Mouse (Mus musculus) mature B cell (primary cell): ENCODE data around the gene Plxnb1.
"Not testable (repeated sequence)": the region's sequence is repeated elsewhere in the genome, so short reads cannot be mapped to it uniquely, and the experiment has no call there.

Experiments
- in situ Hi-C: fragments of 300-500 bp; cut with MboI; formaldehyde crosslinking; loops from 2 replicates; pipeline ENCODE4 v1.14.3; 2019

Plxnb1 gene

DNA sequence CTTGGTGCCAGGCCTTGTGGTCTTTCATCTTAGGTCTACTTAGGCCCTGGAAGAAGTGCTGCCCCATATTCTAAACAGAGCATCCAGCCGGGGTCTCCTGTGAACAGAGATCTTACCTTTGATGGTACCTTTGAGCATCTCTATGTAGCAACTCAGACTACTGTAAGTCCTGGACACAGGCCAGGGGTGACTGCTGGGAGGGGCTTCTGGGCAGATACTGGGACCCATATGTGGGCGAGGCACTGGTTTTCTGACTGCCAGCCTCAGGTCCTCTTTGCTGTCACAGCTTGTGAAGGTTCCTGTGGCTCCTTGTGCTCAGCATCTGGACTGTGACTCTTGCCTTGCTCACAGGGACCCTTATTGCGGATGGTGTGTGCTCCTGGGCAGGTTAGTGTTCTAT lies 7.4 kb downstream of the Plxnb1 start:
- in situ Hi-C loops: no loop called here

DNA sequence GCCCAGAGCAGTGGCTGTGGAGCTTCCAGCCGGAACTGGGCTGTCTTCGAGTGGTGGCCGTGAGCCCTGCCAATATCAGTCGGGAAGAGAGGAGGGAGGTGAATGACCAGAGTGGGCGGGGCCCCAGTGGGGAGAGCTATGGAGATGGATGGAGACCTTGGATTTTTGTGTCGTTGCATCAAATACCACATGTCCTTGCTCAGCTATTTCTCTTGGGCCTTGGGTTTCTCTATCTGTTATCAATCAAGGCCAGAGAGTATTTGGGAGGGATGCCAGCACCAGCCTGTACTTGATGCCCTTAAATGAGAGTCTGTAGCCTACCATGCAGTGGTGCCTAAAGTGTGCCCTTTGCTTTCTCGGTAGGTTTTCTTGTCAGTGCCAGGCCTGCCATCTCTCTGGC lies 8.1 kb downstream of the Plxnb1 start:
- in situ Hi-C loops: no loop called here

DNA sequence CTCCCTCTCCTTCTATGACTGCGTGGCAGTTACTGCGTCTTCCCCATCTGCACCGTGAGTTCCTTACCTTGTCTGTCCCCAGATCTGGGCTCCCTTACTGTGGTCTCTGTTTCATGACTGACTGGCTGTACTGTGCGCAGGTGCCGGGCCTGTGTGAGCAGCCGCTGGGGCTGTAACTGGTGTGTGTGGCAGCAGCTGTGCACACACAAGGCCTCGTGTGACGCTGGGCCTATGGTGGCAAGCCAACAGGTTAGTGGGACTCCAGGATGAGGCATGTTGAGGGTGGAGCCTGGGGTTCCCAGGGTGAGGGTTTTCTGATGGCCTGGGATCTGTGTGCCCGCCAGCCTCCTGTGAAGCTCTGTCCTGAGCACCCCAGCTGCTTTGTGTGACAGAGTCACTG lies 8.9 kb downstream of the Plxnb1 start:
- in situ Hi-C loops: no loop called here

DNA sequence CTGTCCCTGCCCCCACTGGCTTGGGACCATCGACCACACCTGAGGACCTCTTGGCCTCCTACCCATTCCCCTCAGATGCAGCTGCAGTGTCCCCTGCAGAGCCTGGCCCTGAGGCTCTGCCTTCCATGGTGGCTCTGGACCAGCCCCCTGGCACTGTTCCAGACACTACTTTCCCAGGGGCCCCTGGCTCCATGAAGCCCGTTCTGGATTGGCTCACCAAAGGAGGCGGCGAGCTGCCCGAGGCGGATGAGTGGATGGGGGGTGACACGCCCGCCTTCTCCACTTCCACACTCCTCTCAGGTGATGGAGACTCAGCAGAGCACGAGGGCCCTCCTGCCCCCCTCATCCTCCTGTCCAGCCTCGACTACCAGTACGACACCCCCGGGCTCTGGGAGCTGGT lies 9.8 kb downstream of the Plxnb1 start:
- in situ Hi-C loops: no loop called here

DNA sequence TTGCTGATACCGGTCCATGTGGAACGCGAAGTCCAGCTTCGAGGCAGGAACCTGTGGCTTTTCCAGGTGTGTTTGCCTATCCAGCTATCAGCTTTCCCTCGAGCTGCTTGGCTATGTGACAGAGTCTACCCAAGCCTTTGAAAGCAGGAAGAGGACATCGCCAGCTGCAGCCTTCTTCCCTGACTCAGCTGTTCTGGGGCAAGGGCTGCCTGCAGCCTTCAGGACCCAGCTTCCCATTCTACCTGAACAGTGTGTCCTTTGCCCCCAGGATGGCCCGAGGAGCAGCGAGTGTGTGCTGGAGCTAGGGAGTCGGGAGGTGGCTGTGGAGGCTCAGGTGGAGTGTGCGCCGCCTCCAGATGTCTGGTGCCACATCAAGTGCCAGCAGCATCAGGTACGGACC lies 10.5 kb downstream of the Plxnb1 start:
- in situ Hi-C loops: no loop called here

DNA sequence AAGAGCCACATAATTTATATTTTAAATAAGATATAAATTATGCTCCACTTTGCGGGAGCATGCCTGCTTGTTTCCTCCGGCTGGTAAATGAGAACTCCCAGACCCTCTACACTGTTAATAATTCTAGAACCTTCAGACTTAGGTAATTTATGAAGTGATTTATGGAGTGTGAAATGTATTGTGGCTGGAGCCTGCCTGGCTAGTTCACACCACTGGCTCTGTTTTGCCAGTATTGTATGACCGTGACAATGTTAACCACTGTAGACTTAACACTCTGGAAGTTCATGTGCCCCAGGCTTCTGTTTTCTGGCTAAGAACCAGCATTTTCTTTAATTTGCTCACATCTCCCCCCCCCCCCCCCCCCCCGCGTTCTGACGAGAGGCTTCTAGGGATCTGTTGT lies 12.2 kb downstream of the Plxnb1 start:
- in situ Hi-C loops: no loop called here

DNA sequence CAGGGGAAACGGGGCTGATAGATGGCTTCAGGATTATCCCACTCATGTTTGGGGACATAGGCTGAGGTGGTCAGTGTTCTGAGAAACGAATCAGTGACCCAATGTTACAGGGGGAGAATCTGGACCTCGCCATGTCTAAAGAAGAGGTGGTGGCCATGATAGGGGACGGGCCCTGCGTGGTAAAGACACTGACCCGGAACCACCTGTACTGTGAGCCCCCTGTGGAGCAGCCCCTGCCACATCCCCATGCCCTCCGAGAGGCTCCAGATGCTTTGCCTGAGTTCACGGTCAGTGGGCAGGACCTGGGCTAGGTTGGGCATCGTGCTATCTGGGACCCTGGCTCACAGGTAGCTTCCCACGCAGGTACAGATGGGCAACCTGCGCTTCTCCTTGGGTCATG lies 15.1 kb downstream of the Plxnb1 start:
- in situ Hi-C loops: no loop called here

DNA sequence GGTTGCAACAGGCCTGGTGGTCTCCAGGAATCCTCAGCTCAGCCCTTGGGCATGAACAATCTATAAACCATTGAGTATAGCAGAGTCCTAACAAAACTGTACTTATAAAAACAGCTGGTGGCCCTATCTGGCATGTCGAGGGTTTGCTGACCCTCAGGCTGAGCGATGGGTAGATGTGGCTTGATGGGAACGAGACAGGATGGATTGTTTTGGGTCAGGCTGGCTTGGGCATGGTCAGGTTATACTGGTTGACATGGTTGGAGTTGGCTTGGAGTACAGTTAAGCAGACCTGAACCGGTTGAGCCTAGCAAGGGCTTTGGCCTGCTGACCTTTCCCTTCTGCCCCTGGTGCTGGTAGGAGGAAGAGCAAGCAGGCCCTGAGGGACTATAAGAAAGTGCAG lies 15.9 kb downstream of the Plxnb1 start:
- in situ Hi-C loops: no loop called here

DNA sequence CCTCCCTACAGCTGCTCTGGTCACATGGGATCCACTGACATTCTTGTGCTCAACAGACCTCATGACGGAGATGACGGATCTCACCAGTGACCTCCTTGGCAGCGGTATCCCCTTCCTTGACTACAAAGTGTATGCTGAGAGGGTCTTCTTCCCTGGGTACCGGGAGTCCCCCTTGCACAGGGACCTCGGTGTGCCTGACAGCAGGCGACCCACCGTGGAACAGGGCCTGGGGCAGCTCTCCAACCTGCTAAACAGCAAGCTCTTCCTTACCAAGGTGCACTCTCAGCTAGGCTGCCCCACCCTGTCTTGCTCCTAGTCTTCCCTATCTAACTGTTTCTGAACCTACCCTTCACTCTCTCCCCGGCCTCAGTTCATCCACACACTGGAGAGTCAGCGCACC lies 16.4 kb downstream of the Plxnb1 start:
- in situ Hi-C loops: no loop called here

DNA sequence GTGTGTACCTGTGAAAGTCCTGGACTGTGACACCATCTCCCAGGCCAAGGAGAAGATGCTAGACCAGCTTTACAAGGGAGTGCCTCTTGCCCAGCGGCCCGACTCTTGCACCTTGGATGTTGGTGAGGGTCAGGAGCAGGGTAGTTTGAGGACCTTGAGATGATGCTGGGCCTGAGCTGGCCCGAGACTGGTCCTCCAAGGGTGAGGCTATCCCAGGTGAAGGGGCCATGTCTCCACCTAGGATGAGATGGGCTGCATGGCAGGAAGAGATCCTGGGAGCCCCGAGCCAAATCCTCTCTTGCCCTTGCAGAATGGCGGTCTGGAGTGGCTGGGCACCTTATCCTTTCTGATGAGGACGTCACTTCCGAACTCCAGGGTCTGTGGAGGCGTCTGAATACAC lies 18.1 kb downstream of the Plxnb1 start:
- in situ Hi-C loops: no loop called here

DNA sequence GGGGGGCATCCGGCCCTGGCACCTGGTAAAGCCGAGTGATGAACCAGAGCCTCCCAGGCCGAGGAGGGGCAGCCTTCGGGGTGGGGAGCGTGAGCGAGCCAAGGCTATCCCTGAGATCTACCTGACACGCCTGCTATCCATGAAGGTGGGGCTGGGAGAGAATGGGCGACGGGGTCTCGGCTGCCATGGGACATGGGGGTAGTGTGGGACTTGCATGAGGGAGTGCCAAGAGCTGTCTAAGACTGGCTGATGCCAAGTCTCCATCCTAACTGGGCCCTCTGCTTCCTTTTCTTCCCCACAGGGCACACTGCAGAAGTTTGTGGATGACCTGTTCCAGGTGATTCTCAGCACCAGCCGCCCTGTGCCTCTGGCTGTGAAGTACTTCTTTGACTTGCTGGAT lies 19.1 kb downstream of the Plxnb1 start:
- in situ Hi-C loops: no loop called here

DNA sequence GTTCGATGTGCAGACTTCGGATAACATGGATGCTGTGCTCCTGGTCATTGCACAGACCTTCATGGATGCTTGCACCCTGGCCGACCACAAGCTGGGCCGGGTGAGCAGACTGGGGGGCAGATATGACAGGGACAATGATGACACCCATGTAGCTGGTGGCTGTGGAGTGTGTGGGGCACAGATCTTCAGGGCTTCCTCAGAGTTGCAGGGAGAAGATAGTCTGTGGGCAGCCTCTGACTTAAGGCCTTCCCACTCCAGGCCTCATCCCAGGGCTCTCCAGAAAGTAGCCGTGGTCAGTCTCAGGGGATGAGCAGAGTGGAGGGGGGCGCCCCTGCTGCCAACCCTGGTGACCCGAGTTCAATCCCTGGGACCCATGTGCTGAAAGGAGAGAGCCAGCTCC lies 19.7 kb downstream of the Plxnb1 start:
- in situ Hi-C loops: no loop called here

DNA sequence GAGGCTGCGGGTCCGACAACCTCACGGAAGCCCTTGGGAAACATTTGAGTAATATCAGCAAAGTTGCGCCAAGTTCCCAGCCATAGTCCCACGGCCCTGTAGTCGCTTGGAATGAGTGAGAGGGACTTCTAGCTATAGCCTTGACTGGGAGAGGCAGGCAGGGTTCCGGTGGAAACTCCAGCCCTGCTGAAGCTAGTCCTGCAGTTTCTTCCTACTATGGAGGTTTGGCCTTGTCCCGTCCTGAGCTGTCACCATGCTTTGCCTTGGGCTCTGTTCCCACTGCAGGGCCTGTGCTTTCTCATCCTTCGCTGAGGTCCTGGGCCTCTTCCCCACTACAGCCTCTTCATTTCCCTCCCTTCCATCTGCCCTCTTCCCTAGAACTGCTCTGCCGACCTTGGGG lies 21.0 kb downstream of the Plxnb1 start:
- in situ Hi-C loops: no loop called here

DNA sequence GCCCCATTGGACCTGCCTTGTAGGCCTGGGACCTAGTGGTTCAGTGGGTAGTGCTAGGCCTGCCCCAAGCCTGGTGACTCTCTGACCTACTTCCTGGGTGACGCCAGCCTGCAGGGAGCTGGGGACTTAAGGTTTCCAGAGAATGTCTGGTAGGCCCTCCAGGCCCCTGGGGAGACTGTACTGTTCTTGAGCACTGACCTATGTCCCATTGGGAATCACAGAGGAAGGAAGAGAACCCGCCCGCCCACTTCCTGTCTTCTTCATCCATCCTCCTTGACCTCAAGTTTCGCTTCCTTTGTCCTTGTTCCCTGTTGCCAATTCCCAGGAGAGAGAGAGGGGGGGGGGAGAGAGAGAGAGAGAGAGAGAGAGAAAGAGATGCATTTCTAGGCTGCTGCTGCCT lies 22.9 kb downstream of the Plxnb1 start:
- in situ Hi-C loops: no loop called here

DNA sequence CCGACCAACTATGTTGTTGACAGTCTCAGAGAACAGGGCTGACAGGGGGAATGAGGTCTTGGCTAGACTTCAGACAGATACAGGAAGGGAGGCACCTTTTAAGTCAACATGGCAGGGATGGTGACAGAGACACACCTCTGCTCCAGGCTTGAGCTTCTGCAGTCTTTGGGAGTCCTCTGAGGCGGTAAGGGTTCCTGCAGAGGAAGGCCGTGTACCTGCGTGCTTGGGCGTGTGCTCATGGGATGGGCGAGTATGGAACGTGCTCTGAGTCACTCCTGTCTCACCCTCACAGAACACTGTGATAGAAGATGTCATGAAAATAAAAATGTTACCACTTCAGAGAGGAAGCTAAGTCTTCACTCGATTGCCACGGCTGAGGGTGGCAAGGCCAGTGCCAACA lies 24.4 kb downstream of the Plxnb1 start:
- in situ Hi-C loops: no loop called here

DNA sequence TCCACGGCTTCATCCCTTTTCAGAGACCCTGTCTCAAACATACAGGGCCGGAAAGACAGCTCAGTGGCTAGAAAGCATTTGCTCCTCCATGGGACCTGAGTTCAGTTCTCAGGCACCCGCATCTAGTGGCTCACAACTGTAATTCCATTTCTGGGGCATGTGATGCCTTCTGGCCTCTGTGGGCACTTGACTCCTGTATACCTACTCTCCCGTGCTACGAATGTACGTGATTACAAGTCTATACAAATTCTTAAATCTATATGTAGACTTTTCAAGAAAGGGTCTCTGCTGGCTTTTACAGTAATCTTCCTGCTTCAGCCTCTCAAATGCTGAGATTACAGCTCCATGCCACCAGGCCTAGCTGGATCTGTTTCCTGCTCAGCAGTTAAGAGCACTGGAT lies 25.8 kb downstream of the Plxnb1 start:
- in situ Hi-C loops: loop anchor here (5.0 kb wide), 1 partner anchor 114 kb away; no protein-coding TSS in a partner anchor

DNA sequence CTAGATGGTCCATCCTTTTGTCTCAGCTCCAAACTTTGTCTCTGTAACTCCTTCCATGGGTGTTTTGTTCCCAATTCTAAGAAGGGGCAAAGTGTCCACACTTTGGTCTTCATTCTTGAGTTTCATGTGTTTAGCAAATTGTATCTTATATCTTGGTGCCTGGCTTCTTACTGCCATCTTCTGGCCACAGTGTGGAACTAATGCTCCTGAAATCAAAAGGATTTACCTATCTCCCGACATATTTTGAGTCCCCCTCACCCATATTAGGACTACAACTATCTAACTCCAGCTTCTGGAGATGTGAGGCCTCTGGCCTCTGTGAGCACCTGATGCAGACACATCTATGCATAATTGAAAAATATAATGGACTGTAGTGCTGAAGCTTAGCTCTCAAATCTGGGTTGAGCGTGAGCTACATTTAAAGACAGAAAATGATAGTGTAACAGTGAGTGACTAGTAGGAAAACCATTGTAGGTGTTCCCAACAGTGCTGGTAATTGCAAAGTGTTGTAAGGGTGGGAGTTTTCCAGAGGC lies 27.4 kb downstream of the Plxnb1 start:
- in situ Hi-C loops: loop anchor here (5.0 kb wide), 1 partner anchor 115 kb away; no protein-coding TSS in a partner anchor

DNA sequence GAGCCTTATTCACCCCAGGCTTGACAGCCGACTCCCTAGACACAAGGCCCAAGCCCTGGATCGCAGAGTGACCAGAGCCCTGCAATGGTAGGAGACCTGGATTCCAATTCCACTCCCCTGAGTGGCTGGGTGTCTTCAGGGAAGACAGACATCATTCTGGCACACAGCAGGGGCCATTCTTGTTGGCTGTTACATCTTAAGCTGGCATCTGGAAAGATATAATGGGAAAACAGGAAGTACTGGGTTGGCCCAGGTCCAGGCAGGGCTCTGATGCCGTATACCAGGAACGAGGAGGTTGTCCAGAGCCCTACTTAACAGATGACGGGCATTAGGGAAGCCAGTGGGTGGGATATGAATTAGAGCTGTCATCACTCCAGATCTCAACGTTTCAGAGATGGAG lies 28.1 kb downstream of the Plxnb1 start:
- in situ Hi-C loops: loop anchor here (5.0 kb wide), 1 partner anchor 116 kb away; no protein-coding TSS in a partner anchor

DNA sequence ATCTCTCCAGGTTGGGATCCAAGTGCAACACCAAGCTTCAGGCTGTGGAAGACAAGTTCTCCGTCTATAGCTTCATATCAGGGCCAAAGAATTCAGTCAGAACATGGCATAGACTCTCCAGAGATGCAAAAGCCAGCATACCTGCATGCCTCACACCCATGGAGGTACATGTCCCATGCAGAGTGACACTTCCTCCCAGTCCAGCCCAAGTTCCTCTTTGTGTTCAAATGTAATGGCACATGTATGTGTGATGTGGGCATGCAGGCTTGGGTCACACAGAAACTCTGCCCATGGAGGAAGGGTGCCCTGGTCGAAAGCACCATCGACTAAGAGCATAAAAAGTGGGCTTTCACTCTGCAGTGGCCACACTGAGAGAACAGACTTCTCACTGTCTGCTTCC lies 29.0 kb downstream of the Plxnb1 start:
- in situ Hi-C loops: loop anchor here (5.0 kb wide), 1 partner anchor 117 kb away; no protein-coding TSS in a partner anchor

DNA sequence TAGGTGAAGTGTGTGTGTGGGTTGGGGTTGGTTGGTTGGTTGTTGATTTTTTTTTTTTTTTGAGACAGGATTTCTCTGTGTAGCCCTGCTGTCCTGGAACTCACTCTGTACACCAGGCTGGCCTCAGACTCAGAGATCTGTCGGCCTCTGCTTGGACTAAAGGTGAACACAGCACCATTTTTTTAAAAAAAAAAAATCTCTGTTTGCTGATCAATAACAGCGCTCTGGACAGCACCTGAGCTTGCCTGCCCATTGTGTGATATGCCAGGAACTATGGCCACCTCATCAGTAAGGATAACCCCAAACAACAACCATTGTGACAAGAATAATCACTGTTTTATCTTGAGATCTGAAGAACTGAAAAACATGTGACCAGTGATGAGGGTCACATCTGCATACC lies 29.9 kb downstream of the Plxnb1 start:
- in situ Hi-C loops: no loop called here

DNA sequence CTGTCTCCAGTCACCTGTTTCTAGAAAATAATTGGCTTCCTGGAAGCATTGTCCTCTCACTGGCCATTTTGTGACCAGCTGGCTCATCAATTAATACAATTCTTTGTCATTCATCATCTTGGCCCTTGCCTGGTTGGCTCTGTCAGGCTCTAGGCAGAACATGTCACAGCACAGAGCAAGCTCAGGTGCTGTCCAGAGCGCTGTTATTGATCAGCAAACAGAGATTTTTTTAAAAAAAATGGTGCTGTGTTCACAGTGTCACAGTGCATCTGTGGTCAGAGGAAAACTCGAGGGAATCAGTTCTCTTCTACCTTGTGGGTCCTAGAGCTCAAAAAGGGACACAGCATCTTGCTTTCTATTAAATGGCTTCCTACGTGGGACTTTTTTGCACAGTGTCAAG lies 30.3 kb downstream of the Plxnb1 start:
- in situ Hi-C loops: no loop called here

DNA sequence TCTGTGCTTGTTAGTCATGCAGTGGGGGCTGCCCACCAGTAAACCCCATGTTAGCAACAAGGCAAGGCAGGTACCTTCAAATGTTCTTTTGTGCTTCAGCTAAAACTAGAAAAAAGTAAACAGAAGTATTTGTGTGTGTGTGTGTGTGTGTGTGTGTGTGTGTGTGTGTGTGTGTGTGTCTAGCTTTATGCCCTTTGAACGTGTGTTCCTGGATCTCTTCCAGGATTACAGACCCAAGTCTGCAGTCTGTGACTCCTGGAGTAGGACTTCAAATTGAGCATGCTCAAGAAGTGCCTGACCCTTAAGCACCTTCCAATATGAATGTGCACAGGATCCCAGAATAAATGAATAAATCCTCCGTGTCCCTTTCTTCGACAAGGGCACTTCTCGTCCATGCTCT lies 31.9 kb downstream of the Plxnb1 start:
- in situ Hi-C loops: no loop called here

DNA sequence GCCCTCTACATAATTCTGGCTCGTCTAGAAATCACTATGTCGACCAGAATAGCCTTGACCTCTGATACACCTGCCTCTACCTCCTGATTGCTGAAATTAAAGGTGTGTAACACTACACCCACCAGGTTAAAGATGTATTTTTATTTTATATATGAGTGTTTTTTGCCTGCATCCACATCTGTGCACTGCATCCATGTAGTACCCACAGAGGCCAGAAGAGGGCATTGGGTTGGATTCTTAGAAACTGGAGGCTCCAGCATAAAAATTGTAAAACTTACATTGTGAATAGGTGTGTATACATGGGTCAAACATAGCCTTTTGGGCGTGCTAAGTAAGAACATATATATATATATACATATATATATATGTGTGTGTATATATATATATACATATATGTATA lies 33.0 kb downstream of the Plxnb1 start:
- in situ Hi-C loops: no loop called here

DNA sequence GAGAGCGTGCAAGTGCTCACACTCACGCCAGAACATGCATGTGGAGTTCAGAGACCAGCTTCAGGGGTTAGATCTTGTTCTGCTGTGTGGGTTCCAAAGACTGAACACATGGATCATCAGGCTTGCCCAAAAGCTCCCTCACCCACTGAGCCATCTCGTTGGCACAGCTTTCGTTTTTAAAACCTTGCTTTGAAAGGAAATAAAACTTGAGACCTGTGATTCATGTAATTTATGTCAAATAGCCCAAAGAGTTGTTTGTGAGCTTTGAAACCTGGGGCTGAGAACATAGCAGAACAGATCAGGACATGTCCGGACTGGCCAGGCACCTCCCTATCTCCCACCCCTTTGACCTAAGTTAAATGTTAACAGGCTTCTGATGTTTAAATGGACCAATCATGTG lies 34.9 kb downstream of the Plxnb1 start:
- in situ Hi-C loops: no loop called here

DNA sequence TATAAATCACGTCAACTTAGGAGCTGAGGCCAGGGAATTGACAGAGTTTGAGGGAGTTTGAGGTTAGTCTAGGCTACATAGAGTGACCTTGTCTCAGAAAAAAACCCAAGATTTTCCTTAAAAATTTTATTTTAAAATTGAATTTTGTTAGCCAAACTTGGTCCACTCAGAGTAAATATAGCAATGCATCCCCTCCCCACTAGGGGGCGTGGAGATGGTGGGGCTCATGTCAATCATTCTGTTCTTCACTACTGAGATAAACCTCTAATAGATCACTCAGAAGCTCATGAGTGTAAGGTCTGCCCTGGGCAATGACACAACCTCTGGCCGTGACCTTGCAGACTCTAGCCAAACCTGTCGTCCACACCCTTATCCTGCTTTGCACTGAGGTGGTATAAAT lies 45.2 kb downstream of the Plxnb1 start:
- in situ Hi-C loops: not testable (repeated sequence)
